Mouse (Mus musculus): ENCODE measurements around the gene Sgf29. TPM values are rescaled to one million over a fixed set of nuclear protein-coding genes. Genes with fewer than 3 reads are reported as not detected.

Sgf29 gene
- polyA plus RNA-seq, 1 experiment from 2014 or later: 54.9 TPM

- ATAC-seq: peak; percentile 90
- H3K4me1 ChIP-seq (ENCODE audit: control insufficient read depth, insufficient read depth, low read depth, low read length): peaks cover 35% of the 10 kb centered on the region
- 3% methylated on average over 38 of the region's 39 CpGs for WGBS
Measured at GRCm38 (mm10) chr7:126704121-126704980, 55.2 kb downstream of the Sgf29 start.

GRCm38 (mm10) chr7:126707442-126708174, 58.5 kb downstream of the Sgf29 start, which contains the start of gene Coro1a:
Coro1a (minus strand) TSS chr7:126707787.
- Histone ChIP-seq H3K4me1 (ENCODE audit: control insufficient read depth, insufficient read depth, low read depth, low read length) (peaks cover 17% of the 10 kb centered on the region), H3K27ac (ENCODE audit: low read depth, low read length) (no peak within 1 kb of the TSS), H3K36me3 (ENCODE audit: control insufficient read depth, insufficient read depth, low read length) (no peaks in the 10 kb centered on the region), H3K9ac (ENCODE audit: low read depth, low read length) (no peak within 1 kb of the TSS), H3K4me3 (ENCODE audit: low read length) (no peak within 1 kb of the TSS), H3K4me2 (ENCODE audit: low read length) (no peak within 1 kb of the TSS), H3K27me3 (replicated peaks; ENCODE audit: control insufficient read depth, insufficient read depth, low read length) (no peaks in the 10 kb centered on the region), H3K9me3 (ENCODE audit: control insufficient read depth, low read length) (peaks cover 2% of the 10 kb centered on the region; the same call in 1 of the 2 replicates)
- WGBS: 92% methylated on average over 19 of the region's 19 CpGs
- ATAC-seq: no peak

More at GRCm38 (mm10) chr7:126704121-126704980, 55.2 kb downstream of the Sgf29 start:
- Histone ChIP-seq H3K27ac (ENCODE audit: low read depth, low read length) (peak overlapping the region; percentile 81), H3K9me3 (ENCODE audit: control insufficient read depth, low read length) (peaks cover 2% of the 10 kb centered on the region; the same call in 1 of the 2 replicates), H3K27me3 (replicated peaks; ENCODE audit: control insufficient read depth, insufficient read depth, low read length) (no peaks in the 10 kb centered on the region), H3K4me2 (ENCODE audit: low read length) (peak overlapping the region; percentile 86), H3K4me3 (ENCODE audit: low read length) (peak overlapping the region; percentile 61), H3K9ac (ENCODE audit: low read depth, low read length) (peak overlapping the region; percentile 77), H3K36me3 (ENCODE audit: control insufficient read depth, insufficient read depth, low read length) (peaks cover 7% of the 10 kb centered on the region; the same call in 1 of the 2 replicates)

GRCm38 (mm10) chr7:126708175-126708952, 59.3 kb downstream of the Sgf29 start:
- 82% methylated on average over 10 of the region's 10 CpGs for WGBS
- ATAC-seq: no peak

GRCm38 (mm10) chr7:126710266-126710665, 61.2 kb downstream of the Sgf29 start:
- no peaks in the 10 kb centered on the region for H3K27me3 ChIP-seq (replicated peaks; ENCODE audit: control insufficient read depth, insufficient read depth, low read length)
- H3K9me3 ChIP-seq (ENCODE audit: control insufficient read depth, low read length): peaks cover 2% of the 10 kb centered on the region; the same call in 1 of the 2 replicates
- H3K4me1 ChIP-seq (ENCODE audit: control insufficient read depth, insufficient read depth, low read depth, low read length): peaks cover under 1% of the 10 kb centered on the region
- H3K27ac ChIP-seq (ENCODE audit: low read depth, low read length): no peak overlapping the region
- no peaks in the 10 kb centered on the region for H3K36me3 ChIP-seq (ENCODE audit: control insufficient read depth, insufficient read depth, low read length)
- 73% methylated on average over 4 of the region's 4 CpGs for WGBS
- H3K4me2 ChIP-seq (ENCODE audit: low read length): no peak overlapping the region
- H3K4me3 ChIP-seq (ENCODE audit: low read length): no peak overlapping the region
- no peak overlapping the region for H3K9ac ChIP-seq (ENCODE audit: low read depth, low read length)
- ATAC-seq: no peak

More at GRCm38 (mm10) chr7:126708175-126708952, 59.3 kb downstream of the Sgf29 start:
- Histone ChIP-seq H3K4me1 (ENCODE audit: control insufficient read depth, insufficient read depth, low read depth, low read length) (peaks cover 9% of the 10 kb centered on the region), H3K27me3 (replicated peaks; ENCODE audit: control insufficient read depth, insufficient read depth, low read length) (no peaks in the 10 kb centered on the region), H3K4me2 (ENCODE audit: low read length) (no peak overlapping the region), H3K9ac (ENCODE audit: low read depth, low read length) (no peak overlapping the region), H3K9me3 (ENCODE audit: control insufficient read depth, low read length) (peaks cover 2% of the 10 kb centered on the region; the same call in 1 of the 2 replicates), H3K4me3 (ENCODE audit: low read length) (no peak overlapping the region), H3K27ac (ENCODE audit: low read depth, low read length) (no peak overlapping the region), H3K36me3 (ENCODE audit: control insufficient read depth, insufficient read depth, low read length) (no peaks in the 10 kb centered on the region)

- Histone ChIP-seq H3K36me3 (ENCODE audit: control insufficient read depth, insufficient read depth, low read length) (no peaks in the 10 kb centered on the region), H3K4me3 (ENCODE audit: low read length) (no peak overlapping the region), H3K9me3 (ENCODE audit: control insufficient read depth, low read length) (peaks cover 2% of the 10 kb centered on the region; the same call in 1 of the 2 replicates), H3K27ac (ENCODE audit: low read depth, low read length) (no peak overlapping the region), H3K9ac (ENCODE audit: low read depth, low read length) (no peak overlapping the region), H3K4me1 (ENCODE audit: control insufficient read depth, insufficient read depth, low read depth, low read length) (no peaks in the 10 kb centered on the region), H3K27me3 (replicated peaks; ENCODE audit: control insufficient read depth, insufficient read depth, low read length) (no peaks in the 10 kb centered on the region), H3K4me2 (ENCODE audit: low read length) (no peak overlapping the region)
- no peak for ATAC-seq
- 76% methylated on average over 3 of the region's 3 CpGs for WGBS
Measured at GRCm38 (mm10) chr7:126711910-126712309, 62.8 kb downstream of the Sgf29 start.

- ATAC-seq: no peak
- no peak overlapping the region for H3K9ac ChIP-seq (ENCODE audit: low read depth, low read length)
- no peaks in the 10 kb centered on the region for H3K27me3 ChIP-seq (replicated peaks; ENCODE audit: control insufficient read depth, insufficient read depth, low read length)
- no peaks in the 10 kb centered on the region for H3K36me3 ChIP-seq (ENCODE audit: control insufficient read depth, insufficient read depth, low read length)
- H3K27ac ChIP-seq (ENCODE audit: low read depth, low read length): no peak overlapping the region
- no peaks in the 10 kb centered on the region; the same call in 1 of the 2 replicates for H3K9me3 ChIP-seq (ENCODE audit: control insufficient read depth, low read length)
- no peaks in the 10 kb centered on the region for H3K4me1 ChIP-seq (ENCODE audit: control insufficient read depth, insufficient read depth, low read depth, low read length)
- H3K4me2 ChIP-seq (ENCODE audit: low read length): no peak overlapping the region
- no peak overlapping the region for H3K4me3 ChIP-seq (ENCODE audit: low read length)
- 91% methylated on average over 4 of the region's 4 CpGs for WGBS
Measured at GRCm38 (mm10) chr7:126715679-126716078, 66.6 kb downstream of the Sgf29 start.

GRCm38 (mm10) chr7:126717566-126717965, 68.5 kb downstream of the Sgf29 start:
- Histone ChIP-seq H3K36me3 (ENCODE audit: control insufficient read depth, insufficient read depth, low read length) (no peaks in the 10 kb centered on the region), H3K27ac (ENCODE audit: low read depth, low read length) (no peak overlapping the region)
- 92% methylated on average over 3 of the region's 3 CpGs for WGBS

GRCm38 (mm10) chr7:126718787-126719337, 69.8 kb downstream of the Sgf29 start:
- H3K36me3 ChIP-seq (ENCODE audit: control insufficient read depth, insufficient read depth, low read length): no peaks in the 10 kb centered on the region
- H3K4me3 ChIP-seq (ENCODE audit: low read length): no peak overlapping the region
- H3K4me2 ChIP-seq (ENCODE audit: low read length): no peak overlapping the region
- peaks cover 4% of the 10 kb centered on the region; the same call in 1 of the 2 replicates for H3K9me3 ChIP-seq (ENCODE audit: control insufficient read depth, low read length)
- no peak overlapping the region for H3K9ac ChIP-seq (ENCODE audit: low read depth, low read length)
- ATAC-seq: no peak
- no peak overlapping the region for H3K27ac ChIP-seq (ENCODE audit: low read depth, low read length)
- WGBS: 93% methylated on average over 5 of the region's 5 CpGs
- no peaks in the 10 kb centered on the region for H3K27me3 ChIP-seq (replicated peaks; ENCODE audit: control insufficient read depth, insufficient read depth, low read length)
- no peaks in the 10 kb centered on the region for H3K4me1 ChIP-seq (ENCODE audit: control insufficient read depth, insufficient read depth, low read depth, low read length)

More at GRCm38 (mm10) chr7:126717566-126717965, 68.5 kb downstream of the Sgf29 start:
- H3K4me2 ChIP-seq (ENCODE audit: low read length): no peak overlapping the region
- H3K9ac ChIP-seq (ENCODE audit: low read depth, low read length): no peak overlapping the region
- no peak for ATAC-seq
- no peaks in the 10 kb centered on the region for H3K4me1 ChIP-seq (ENCODE audit: control insufficient read depth, insufficient read depth, low read depth, low read length)
- no peaks in the 10 kb centered on the region; the same call in 1 of the 2 replicates for H3K9me3 ChIP-seq (ENCODE audit: control insufficient read depth, low read length)
- H3K4me3 ChIP-seq (ENCODE audit: low read length): no peak overlapping the region
- no peaks in the 10 kb centered on the region for H3K27me3 ChIP-seq (replicated peaks; ENCODE audit: control insufficient read depth, insufficient read depth, low read length)

All from hindbrain, embryonic 16.5 days (tissue).